Mouse (Mus musculus): ENCODE measurements around the gene Serpinb11. TPM values are rescaled to one million over a fixed set of nuclear protein-coding genes. Genes with fewer than 3 reads are reported as not detected.

Serpinb11 gene
- polyA plus RNA-seq, 1 experiment = not detected

- Histone ChIP-seq H3K27me3 (ENCODE audit: control insufficient read depth) (no peaks in the 10 kb centered on the region), H3K4me3 (replicated peaks) (no peak overlapping the region), H3K9me3 (ENCODE audit: control insufficient read depth, low read length) (no peaks in the 10 kb centered on the region), H3K36me3 (ENCODE audit: control insufficient read depth) (no peaks in the 10 kb centered on the region), H3K4me1 (ENCODE audit: control insufficient read depth) (peaks cover 4% of the 10 kb centered on the region; the same call in 1 of the 2 replicates)
- no peak for TF ChIP-seq GATA1 (IDR thresholded peaks at IDR 0.05; ENCODE audit: low read length)
- TF ChIP-seq TAL1 (IDR thresholded peaks at IDR 0.05; ENCODE audit: low read length) = no peak
These were observed 20.5 kb downstream of the Serpinb11 start for GRCm38 (mm10) chr1:107381491-107381890.

- Histone ChIP-seq H3K36me3 (ENCODE audit: control insufficient read depth) (no peaks in the 10 kb centered on the region), H3K9me3 (ENCODE audit: control insufficient read depth, low read length) (no peaks in the 10 kb centered on the region), H3K4me3 (replicated peaks) (no peak overlapping the region), H3K4me1 (ENCODE audit: control insufficient read depth) (peaks cover 4% of the 10 kb centered on the region; the same call in 1 of the 2 replicates), H3K27me3 (ENCODE audit: control insufficient read depth) (no peaks in the 10 kb centered on the region)
- TF ChIP-seq GATA1 (IDR thresholded peaks at IDR 0.05; ENCODE audit: low read length) (no peak), TAL1 (IDR thresholded peaks at IDR 0.05; ENCODE audit: low read length) (no peak)
These were observed 21.4 kb downstream of the Serpinb11 start for GRCm38 (mm10) chr1:107382404-107382803.

- H3K4me3 ChIP-seq (replicated peaks) = no peak overlapping the region
- no peaks in the 10 kb centered on the region for H3K9me3 ChIP-seq (ENCODE audit: control insufficient read depth, low read length)
- H3K36me3 ChIP-seq (ENCODE audit: control insufficient read depth) = no peaks in the 10 kb centered on the region
- no peak for TF ChIP-seq GATA1 (IDR thresholded peaks at IDR 0.05; ENCODE audit: low read length)
- no peaks in the 10 kb centered on the region for H3K27me3 ChIP-seq (ENCODE audit: control insufficient read depth)
- H3K4me1 ChIP-seq (ENCODE audit: control insufficient read depth) = peaks cover 4% of the 10 kb centered on the region; the same call in 1 of the 2 replicates
These were observed 23.5 kb downstream of the Serpinb11 start for GRCm38 (mm10) chr1:107384532-107384931.

- Histone ChIP-seq H3K36me3 (ENCODE audit: control insufficient read depth) (no peaks in the 10 kb centered on the region), H3K4me3 (replicated peaks) (no peak overlapping the region), H3K4me1 (ENCODE audit: control insufficient read depth) (peaks cover 2% of the 10 kb centered on the region; the same call in 1 of the 2 replicates), H3K27me3 (ENCODE audit: control insufficient read depth) (no peaks in the 10 kb centered on the region), H3K9me3 (ENCODE audit: control insufficient read depth, low read length) (no peaks in the 10 kb centered on the region)
- TF ChIP-seq TAL1 (IDR thresholded peaks at IDR 0.05; ENCODE audit: low read length) (no peak), GATA1 (IDR thresholded peaks at IDR 0.05; ENCODE audit: low read length) (no peak)
These were observed 28.8 kb downstream of the Serpinb11 start for GRCm38 (mm10) chr1:107389753-107390152.

- TF ChIP-seq TAL1 (IDR thresholded peaks at IDR 0.05; ENCODE audit: low read length) = no peak
- no peak for TF ChIP-seq GATA1 (IDR thresholded peaks at IDR 0.05; ENCODE audit: low read length)
- no peaks in the 10 kb centered on the region for H3K9me3 ChIP-seq (ENCODE audit: control insufficient read depth, low read length)
These were observed 36.5 kb downstream of the Serpinb11 start for GRCm38 (mm10) chr1:107397481-107397880.

GRCm38 (mm10) chr1:107399355-107399754 is 38.4 kb downstream of the Serpinb11 start, which contains the start of gene Serpinb7:
TSS of gene Serpinb7 (plus strand) at chr1:107399655.
- Histone ChIP-seq H3K9me3 (ENCODE audit: control insufficient read depth, low read length) (no peaks in the 10 kb centered on the region), H3K4me1 (ENCODE audit: control insufficient read depth) (no peaks in the 10 kb centered on the region), H3K4me3 (replicated peaks) (no peak within 1 kb of the TSS), H3K27me3 (ENCODE audit: control insufficient read depth) (no peaks in the 10 kb centered on the region), H3K36me3 (ENCODE audit: control insufficient read depth) (no peaks in the 10 kb centered on the region)
- TF ChIP-seq GATA1 (IDR thresholded peaks at IDR 0.05; ENCODE audit: low read length) (no peak), TAL1 (IDR thresholded peaks at IDR 0.05; ENCODE audit: low read length) (no peak)

More at GRCm38 (mm10) chr1:107397481-107397880, 36.5 kb downstream of the Serpinb11 start:
- Histone ChIP-seq H3K4me3 (replicated peaks) (no peak overlapping the region), H3K36me3 (ENCODE audit: control insufficient read depth) (no peaks in the 10 kb centered on the region), H3K4me1 (ENCODE audit: control insufficient read depth) (no peaks in the 10 kb centered on the region), H3K27me3 (ENCODE audit: control insufficient read depth) (no peaks in the 10 kb centered on the region)

GRCm38 (mm10) chr1:107402082-107402481 is 41.1 kb downstream of the Serpinb11 start:
- TF ChIP-seq GATA1 (IDR thresholded peaks at IDR 0.05; ENCODE audit: low read length) (no peak), TAL1 (IDR thresholded peaks at IDR 0.05; ENCODE audit: low read length) (no peak)
- Histone ChIP-seq H3K36me3 (ENCODE audit: control insufficient read depth) (no peaks in the 10 kb centered on the region), H3K4me3 (replicated peaks) (no peak overlapping the region), H3K27me3 (ENCODE audit: control insufficient read depth) (no peaks in the 10 kb centered on the region), H3K9me3 (ENCODE audit: control insufficient read depth, low read length) (no peaks in the 10 kb centered on the region), H3K4me1 (ENCODE audit: control insufficient read depth) (no peaks in the 10 kb centered on the region)

GRCm38 (mm10) chr1:107414650-107415049 is 53.7 kb downstream of the Serpinb11 start:
- H3K9me3 ChIP-seq (ENCODE audit: control insufficient read depth, low read length) = no peaks in the 10 kb centered on the region
- no peaks in the 10 kb centered on the region for H3K36me3 ChIP-seq (ENCODE audit: control insufficient read depth)
- TF ChIP-seq TAL1 (IDR thresholded peaks at IDR 0.05; ENCODE audit: low read length) = no peak
- TF ChIP-seq GATA1 (IDR thresholded peaks at IDR 0.05; ENCODE audit: low read length) = no peak
- H3K4me1 ChIP-seq (ENCODE audit: control insufficient read depth) = no peaks in the 10 kb centered on the region
- no peak overlapping the region for H3K4me3 ChIP-seq (replicated peaks)
- H3K27me3 ChIP-seq (ENCODE audit: control insufficient read depth) = no peaks in the 10 kb centered on the region

- no peaks in the 10 kb centered on the region for H3K27me3 ChIP-seq (ENCODE audit: control insufficient read depth)
- no peaks in the 10 kb centered on the region for H3K4me1 ChIP-seq (ENCODE audit: control insufficient read depth)
- H3K36me3 ChIP-seq (ENCODE audit: control insufficient read depth) = no peaks in the 10 kb centered on the region
- TF ChIP-seq GATA1 (IDR thresholded peaks at IDR 0.05; ENCODE audit: low read length) = no peak
- no peaks in the 10 kb centered on the region for H3K9me3 ChIP-seq (ENCODE audit: control insufficient read depth, low read length)
- no peak overlapping the region for H3K4me3 ChIP-seq (replicated peaks)
These were observed 61.5 kb downstream of the Serpinb11 start for GRCm38 (mm10) chr1:107422487-107422886.

Other genes starting within 250 kb of the Serpinb11 start
- gene Serpinb3b, start 82.8 kb upstream of the Serpinb11 start, polyA plus RNA-seq (2012) = not detected in 2 replicates
- not detected in 2 replicates for gene Serpinb3c, start 82.8 kb upstream of the Serpinb11 start, polyA plus RNA-seq (2012)
- gene Serpinb7, start 38.5 kb downstream of the Serpinb11 start, polyA plus RNA-seq (2012) = not detected in 2 replicates
- 0.04 and 0.06 TPM in 2 replicates for gene Serpinb2, start 150.2 kb downstream of the Serpinb11 start, polyA plus RNA-seq (2012)
- not detected in 2 replicates for gene Serpinb8, start 228.8 kb downstream of the Serpinb11 start, polyA plus RNA-seq (2012)

Measured in erythroblast, embryonic 14.5 days (primary cell).